Mouse (Mus musculus): ENCODE results near the gene Cidec.
A peak's percentile ranks its signal among the peaks of the same experiment; 100 is the strongest.

Gene Cidec

DNA sequence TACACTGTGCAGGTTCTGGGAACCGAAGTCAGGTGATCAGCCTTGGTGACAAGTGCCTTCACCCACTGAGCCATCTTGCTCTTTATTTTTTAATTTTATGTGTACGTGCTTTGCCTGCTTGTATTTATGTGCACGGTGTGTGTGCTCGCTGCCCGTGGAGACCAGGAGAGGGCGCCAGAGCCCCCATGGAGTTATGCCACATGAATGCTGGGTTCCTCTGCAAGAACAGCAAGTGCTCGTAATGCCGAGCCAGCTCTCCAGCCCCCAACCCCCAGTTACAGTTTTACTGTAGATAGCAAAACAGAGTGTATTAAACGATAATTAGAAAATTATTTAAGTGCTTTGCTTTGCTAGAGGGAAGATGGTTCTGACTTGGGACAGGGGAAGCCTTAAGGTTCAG lies 28.9 kb downstream of the Cidec start:
- DNase-seq (ENCODE audit: low spot score in 2 of 2), result no peak

DNA sequence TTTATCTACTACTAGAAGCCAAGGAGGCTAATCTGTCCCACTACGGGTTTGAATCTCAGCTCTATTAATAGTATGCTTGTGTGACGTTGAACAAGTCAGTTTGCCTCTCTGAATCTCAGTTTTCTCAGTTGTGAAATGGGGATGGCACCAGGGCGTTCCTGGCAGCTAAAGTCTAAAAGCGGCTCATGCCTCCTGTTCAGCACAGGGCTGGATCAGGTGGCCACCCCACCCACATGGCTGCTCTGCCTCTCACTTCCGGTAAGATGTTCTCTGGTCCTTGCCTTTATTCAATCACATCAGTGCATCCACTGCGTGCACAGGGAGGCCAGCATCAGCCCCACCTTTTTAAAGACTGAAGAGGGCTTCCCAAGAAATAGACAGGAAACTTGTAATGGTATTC lies 30.1 kb downstream of the Cidec start:
- DNase-seq (ENCODE audit: low spot score in 2 of 2), result no peak

DNA sequence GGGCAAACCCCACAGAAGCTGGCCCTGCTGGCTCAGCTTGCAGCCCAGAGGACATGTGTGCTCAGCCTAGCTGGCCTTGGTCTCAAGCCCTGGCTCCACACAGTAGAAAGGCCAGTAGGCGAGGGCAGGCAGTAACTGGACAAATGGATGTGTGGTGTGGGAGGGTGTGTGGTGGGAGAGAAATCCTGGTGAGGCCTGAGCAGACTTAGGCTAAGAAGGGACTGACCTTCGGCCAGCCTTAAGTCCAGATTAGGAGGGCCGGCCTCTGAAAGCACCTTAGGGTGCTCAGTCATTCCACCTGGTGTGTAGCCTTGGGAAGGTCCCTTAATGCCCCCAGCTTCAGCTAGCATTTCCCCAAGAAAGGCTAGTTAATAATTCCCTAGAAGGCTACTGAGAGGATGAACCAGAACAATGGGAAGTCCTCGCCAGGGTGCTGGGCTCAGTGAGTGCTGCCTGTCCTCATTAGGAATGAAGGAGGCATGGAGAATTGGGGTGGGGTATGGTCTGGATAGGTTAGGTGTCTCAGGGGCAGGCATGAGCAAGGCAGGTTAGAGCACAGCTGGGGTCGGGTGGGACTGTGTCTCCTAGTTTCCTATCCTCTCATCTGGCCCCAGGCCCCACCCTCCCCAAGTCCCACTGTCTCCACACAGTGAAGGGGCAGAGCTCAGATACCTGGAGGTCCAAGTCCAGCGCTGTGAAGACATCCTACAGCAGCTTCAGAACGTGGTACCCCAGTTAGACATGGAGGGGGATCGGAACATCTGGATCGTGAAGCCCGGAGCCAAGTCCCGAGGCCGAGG lies 30.7 kb downstream of the Cidec start:
- no peak for DNase-seq (ENCODE audit: low spot score in 2 of 2)

DNA sequence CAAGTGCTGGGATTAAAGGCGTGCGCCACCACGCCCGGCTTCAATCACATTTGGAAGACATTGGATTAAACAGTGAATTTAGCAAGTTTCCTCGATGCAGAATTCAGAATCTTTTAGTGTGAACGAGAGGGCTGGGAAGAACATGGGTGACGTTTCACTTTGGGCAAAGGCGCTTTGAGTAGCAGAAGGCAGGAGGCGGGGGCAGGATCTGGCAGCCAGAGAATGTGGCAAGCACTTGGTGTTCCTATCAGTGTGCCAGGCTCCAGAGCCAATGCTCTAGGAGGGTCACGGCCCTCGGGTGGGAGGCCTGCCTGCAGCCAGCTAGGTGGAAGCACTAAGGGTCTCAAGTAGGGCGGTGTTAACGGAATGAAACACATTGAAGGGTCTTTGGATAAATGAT lies 33.5 kb downstream of the Cidec start:
- DNase-seq (ENCODE audit: low spot score in 2 of 2), result no peak

DNA sequence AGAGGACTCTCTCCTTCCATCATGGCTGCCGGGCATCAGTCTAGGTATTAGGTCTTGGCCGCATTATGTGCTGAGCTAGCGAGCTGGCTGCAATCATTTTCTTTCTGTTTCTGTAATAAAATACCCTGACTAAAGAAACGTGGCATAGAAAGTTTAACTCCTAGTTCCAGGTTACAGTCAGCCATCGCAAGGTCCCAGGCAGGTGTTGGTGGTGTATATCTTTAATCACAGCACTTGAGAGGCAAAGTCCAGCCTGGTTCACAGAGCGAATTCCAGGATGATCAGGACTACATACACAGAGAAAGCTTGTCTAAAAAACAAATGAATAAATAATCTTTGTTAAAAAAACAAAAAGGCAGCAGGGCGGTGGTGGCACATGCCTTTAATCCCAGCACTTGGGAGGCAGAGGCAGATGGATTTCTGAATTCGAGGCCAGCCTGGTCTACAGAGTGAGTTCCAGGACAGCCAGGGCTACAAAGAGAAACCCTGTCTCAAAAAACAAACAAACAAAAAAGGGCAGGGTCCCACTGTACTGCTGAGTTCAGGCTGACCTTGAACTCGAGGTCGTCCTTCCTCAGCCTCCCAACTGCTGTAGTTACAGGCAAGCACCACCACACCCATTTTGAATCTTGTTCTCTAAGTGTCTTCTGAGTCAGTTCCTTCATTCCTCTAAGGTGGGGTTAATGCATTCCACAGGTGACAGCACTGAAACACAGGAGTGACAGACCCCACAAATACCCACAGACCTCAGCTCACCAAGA lies 39.1 kb downstream of the Cidec start:
- DNase-seq (ENCODE audit: low spot score in 2 of 2), result no peak

DNA sequence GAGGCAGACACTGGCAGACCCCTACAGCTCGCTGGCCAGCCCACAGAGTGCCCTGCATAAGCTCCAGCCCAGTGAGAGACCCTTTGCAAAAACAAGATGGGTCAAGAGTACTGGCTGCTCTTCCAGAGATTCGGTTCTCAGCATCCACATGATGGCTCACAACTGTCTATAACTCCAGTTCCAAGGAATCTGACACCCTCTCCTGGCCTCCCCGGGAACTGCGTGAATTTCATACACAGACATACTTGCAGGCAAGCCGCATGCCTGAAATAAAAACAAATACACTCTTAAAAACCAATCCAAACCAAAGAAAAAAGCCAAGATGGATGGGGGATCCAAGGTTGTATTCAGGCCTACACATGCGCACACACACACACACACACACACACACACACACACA lies 40.1 kb downstream of the Cidec start:
- no peak for DNase-seq (ENCODE audit: low spot score in 2 of 2)

DNA sequence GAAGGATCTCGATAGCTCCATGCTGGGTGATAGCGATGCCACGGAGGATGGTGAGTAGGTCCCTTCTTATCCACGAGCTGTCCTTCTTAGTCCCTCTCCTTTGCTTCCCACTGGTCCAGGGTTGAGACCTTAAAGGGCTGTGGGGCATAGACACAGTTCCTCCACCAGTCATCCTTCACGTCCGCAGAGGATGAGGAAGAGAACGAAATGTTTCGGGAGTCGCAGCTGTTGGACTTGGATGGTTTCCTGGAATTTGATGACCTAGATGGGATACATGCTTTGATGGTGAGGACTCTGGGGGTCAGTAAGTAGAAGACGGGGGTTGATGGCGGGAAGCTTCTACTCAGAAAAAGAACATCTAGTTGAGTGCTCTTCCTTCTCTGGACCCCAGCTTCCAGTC lies 40.7 kb downstream of the Cidec start:
- DNase-seq (ENCODE audit: low spot score in 2 of 2), result no peak

DNA sequence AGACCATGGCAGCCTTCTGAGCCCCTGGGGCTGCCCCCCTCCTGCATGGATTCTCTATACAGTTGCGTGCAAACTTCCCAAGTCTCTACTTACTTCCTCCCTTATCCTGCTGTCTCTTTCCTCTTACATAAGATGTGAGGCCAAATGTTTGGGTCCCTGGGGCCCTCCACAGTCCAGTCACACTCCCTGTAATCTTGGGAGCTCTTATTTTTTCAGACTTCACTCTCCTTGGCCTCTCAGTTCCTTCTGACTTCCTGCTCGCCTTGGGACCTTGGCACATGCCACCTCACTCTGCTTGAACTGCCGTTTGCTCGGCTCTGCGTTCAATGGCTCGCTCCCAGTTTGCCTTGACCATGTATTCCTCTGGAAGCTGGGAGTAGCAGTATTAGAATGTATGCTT lies 41.6 kb downstream of the Cidec start:
- DNase-seq (ENCODE audit: low spot score in 2 of 2), result no peak

DNA sequence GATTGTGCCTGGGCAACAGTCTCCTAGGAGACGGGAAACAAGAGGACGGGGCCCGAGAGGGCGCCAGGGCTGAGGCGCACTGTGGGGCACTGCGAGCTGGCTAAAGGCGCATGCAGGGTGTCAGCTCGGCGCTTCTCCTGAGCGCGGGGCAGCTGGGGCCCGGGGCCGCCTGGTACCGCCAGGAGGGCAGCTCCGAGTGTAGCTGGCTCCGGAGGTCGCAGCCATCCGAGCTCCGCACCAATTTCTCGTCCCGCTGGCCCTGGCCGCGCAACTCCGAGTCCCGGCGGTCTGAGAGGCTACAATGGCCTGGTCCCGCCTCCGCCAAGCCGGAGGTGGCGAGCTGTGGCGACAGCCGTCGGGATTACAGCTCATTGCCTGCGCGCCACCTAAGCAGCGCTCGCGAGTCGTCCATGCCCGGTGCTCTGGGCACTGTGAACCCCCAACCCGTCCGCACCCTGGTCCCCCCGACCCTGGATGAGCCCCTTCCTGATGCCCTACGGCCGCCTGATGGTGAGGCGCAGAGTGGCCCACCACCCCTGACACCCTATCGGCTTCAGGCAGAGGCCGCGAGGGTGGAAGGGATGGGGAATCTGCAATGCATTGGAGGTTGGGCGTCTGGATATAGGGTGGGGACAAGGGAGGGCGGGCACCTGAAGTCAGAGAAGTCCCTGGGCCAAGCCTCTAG lies 43.0 kb downstream of the Cidec start:
- peak; percentile 42 to 48 for DNase-seq (ENCODE audit: low spot score in 2 of 2)

DNA sequence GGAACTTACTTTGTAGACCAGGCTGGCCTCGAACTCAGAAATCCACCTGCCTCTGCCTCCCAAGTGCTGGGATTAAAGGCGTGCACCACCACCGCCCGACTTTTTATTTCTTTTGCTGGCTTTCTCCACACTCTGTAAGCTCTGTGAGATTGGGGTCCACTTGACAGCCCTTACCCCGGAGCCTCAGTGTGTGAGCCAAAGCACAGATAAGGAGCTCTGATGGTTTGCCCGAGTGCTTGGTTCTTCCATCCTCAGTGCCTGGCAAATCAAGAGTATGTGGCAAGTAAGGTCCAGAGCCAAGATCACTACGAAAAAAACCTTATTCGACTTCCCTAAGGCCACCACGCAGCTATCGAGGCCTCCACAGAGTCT lies 43.6 kb downstream of the Cidec start:
- no peak for DNase-seq (ENCODE audit: low spot score in 2 of 2)

DNA sequence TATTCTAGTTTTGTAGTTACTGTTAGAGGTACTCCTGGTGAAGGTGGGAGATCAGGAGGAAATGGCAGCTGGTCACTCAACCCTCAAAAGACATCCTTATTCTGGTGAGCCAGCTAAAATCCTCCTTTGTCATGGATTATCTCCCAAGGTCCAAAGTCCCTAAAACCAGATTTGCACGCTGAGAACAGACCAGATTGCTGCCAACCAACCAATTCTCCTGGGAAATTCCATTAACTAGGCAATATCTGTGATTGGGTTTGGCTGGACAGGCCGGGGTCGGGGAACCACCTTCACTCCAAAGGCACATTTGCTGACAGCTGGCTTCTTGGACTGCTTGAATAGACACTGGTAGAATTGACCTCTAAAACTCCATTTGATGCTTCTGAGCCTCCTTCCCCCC lies 44.8 kb downstream of the Cidec start:
- no peak for DNase-seq (ENCODE audit: low spot score in 2 of 2)

DNA sequence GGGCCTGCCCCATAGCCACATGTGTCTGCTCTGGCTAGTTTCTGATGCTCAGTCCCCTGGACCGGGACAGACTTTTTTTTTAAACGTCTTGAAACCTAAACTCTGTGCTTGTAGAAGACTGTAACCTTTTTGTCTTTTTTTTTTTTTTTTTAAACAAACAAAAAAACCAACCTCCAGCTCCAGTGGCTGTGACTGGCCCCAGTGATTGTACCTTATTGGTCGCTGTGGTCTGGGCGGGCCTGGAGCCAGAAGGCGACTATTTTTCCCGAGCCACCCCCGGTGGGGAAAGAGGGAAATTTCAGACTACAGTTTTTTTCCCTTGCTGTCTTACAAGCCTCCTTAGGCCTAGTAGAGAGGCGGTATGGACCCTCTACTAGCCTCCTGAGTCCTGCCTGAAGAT lies 46.6 kb downstream of the Cidec start, which contains the start of gene Ttll3:
Ttll3 (plus strand) TSS at position 301 of the 400 bp plus-strand sequence.
- no peak for DNase-seq (ENCODE audit: low spot score in 2 of 2)

DNA sequence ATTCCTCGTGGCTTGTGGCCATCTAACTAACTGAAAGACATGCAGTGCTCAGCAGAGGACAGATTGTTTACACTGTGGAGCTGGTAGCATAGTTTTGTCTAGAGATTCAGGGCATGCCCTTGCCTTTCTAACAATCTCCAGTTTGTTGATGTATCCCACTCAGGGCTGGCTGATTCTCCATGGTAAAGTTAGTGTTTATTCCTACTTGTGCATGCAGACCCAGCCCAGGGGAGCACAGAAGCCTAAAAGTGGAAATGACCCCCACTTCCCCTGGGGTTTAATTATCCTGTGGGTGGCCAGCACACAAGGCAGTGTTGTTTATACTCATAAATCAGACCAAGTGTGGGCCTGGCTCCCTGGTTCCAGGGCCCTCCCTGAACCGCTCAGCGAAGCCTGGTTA lies 49.5 kb downstream of the Cidec start:
- no peak for DNase-seq (ENCODE audit: low spot score in 2 of 2)

DNA sequence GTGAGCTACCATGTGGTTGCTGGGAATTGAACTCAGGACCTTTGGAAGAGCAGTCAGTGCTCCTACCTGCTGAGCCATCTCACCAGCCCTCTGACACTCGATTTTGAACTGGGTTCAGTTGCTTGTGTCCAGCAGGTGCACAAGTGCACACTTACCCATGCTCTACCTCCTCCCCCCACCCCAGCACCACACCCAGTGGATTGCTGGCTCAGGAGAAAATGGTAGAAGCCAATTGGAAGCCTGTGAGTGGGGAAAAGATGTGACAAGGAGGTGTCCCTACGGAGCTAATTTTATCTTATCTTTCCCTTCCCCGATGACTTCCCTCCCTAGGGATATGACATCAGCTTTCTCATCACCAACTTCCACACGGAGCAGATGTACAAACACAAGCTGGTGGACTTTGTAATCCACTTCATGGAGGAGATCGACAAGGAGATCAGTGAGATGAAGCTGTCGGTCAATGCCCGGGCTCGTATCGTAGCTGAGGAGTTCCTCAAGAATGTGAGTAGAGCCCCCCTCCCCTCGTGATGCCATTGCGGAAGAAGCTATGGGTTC lies 50.3 kb downstream of the Cidec start:
- DNase-seq (ENCODE audit: low spot score in 2 of 2), result no peak

DNA sequence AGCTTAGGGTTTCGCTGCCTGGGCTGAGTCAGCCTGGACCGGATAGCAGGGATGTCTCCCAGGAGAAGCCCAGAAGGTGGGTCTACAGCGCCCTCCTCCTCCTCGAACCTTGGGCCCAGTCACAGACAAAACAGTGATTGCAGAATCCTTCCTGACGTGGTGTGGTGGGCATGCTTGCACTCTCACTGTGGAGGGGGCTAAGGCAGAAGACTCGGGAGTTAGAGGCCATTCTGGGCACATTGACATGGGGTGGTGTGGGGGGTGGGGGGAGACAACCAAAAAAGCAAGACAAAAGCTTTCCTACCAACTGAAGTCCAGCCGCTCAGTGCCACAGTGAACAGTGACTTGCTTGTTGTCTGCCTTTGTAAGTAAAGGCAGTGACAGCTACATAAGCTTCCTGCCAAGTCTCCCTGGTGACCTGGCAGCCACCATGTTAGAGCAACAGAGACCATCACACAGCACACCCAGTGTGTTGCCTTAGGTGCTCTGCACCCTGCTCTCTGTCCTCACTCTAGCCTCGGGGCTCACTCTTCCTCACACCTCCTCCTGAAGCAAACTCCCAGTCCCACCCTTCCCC lies 51.1 kb downstream of the Cidec start:
- DNase-seq (ENCODE audit: low spot score in 2 of 2), result no peak

DNA sequence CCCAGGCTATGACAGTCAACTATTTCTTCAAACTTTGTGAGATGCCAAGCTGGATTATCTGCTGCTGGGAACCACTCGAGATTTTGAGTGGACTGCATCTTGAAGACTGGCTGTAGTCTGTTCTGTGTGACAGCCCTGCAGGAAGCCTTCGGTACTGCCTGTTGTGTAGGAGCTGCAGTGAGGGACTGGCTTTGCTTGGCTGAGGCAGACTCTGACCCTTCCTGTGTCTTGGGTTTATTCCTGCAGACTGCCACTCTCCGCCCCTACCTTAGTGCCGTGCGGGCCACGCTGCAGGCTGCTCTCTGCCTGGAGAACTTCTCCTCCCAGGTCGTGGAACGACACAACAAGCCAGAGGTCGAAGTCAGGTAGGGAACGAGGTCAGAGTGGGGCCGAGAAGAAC lies 55.1 kb downstream of the Cidec start:
- DNase-seq (ENCODE audit: low spot score in 2 of 2), result no peak

DNA sequence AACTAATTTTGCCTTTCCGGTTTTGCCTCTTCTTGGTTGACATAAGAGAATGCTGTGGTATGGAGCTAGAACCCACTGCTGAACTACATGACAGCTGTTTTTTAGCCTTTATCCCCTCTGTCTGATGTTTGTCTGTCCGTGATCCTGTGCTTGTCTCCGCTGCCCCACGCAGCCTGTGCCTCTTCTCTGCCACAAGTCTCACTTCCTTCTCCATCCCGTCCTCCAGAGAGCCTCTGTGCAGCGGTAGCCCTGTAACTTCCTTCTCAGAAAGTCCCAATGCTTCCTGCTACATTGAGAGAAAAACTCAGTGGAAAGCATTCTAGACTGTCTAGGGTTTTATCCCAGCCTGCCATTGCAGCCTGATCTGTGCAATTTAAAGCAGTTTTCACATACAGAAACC lies 56.3 kb downstream of the Cidec start:
- no peak for DNase-seq (ENCODE audit: low spot score in 2 of 2)

DNA sequence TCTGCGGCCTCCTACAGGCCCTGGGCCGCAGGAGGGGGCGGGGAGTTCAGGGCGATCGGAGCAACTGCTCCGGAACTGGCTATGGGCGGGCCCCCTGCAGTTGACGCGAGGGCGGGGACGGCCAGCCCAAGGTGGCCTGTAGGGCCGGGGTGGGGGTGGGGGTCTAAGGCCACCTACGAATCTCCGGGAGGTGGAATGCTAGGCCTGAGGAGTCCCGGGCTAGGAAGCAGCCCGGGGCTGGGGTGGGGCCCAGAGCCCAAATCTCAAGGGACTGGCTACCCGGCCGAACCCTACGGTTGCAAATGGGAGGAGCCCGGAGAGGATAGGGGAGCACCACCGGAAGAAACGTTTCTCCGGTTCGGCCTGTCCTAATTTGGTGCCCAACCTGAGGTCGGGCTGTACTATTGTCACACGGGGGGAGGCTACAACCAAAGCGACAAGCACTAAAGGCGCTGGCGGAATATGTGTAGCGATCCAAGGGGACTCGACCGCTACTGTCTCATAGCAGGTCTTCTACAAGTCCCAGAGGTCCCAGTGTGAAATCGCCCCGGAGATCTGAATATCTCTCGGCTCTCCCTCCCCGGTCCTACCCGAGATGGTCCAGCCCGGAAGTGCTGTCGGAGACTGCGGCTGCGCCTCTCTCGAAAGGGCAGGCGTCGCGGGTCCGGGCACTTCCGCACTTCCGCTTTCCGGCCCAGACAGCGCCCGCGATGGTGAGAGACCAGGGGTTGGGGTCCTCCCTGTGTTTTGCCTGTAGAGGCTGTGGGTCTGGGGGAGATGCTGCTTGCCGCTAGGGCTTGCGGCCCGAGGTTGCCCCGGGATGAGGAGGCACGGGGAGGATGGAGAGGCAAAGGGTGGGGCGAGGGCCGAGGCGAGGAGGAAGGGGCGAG lies 57.8 kb downstream of the Cidec start, which contains the start of the genes Tada3 and Arpc4:
Tada3 (minus strand) TSS at position 388 of the 890 bp plus-strand sequence.
Arpc4 (plus strand) TSS at position 620 of the 890 bp plus-strand sequence.
- peak; percentile 83 to 84 for DNase-seq (ENCODE audit: low spot score in 2 of 2)

DNA sequence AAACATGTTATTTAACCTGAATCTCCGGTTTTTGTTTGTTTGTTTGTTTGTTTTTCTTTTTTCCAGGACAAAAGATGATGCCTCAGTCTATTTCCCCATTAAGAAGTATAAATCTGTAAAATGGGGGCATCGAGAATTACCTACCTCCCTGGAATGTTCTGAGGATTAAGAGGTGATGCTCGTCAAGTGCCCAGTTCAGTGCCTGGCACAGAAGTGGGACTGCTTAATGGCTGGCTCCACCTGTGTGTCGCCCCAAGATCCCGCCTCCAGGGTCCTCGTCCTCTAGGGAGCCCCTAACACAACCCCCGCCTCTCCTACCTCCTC lies 58.4 kb downstream of the Cidec start:
- no peak for DNase-seq (ENCODE audit: low spot score in 2 of 2)
